Mouse (Mus musculus) lung, embryonic 15.5 days (tissue): ENCODE measurements around the gene Ablim1. TPM values are rescaled to one million over a fixed set of nuclear protein-coding genes. Genes with fewer than 3 reads are reported as not detected.

ENCODE experiments used
- ATAC-seq: fragments of 200-750 bp; cut with Nextera tagmentation; 2 replicates; pipeline ENCODE4 v1.8.0; 2017; ENCODE audit warnings: moderate number of reproducible peaks, borderline replicate concordance; ENCODE audit not compliant: low FRiP score, low TSS enrichment; ENCODE audit errors: extremely low read depth
- H3K27ac ChIP-seq: fragments of 300-500 bp; sonication (generic); 2 replicates; pipeline ENCODE4 v1.5.1; 2015; ENCODE audit warnings: moderate library complexity, mild to moderate bottlenecking, inconsistent platforms
- H3K27me3 ChIP-seq: fragments of 300-500 bp; sonication (generic); 2 replicates; pipeline ENCODE4 v1.6.1; 2015; ENCODE audit warnings: inconsistent platforms
- H3K36me3 ChIP-seq: fragments of 300-500 bp; sonication (generic); 2 replicates; pipeline ENCODE4 v1.6.1; 2015; ENCODE audit warnings: inconsistent platforms
- H3K4me1 ChIP-seq: fragments of 300-500 bp; sonication (generic); 2 replicates; pipeline ENCODE4 v1.6.1; 2015; ENCODE audit warnings: inconsistent platforms
- H3K4me2 ChIP-seq: fragments of 300-500 bp; sonication (generic); 2 replicates; pipeline ENCODE4 v1.6.1; 2015; ENCODE audit warnings: inconsistent platforms, mild to moderate bottlenecking, moderate library complexity
- H3K4me3 ChIP-seq: fragments of 300-500 bp; sonication (generic); 2 replicates; pipeline ENCODE4 v1.5.1; 2015; ENCODE audit warnings: mild to moderate bottlenecking, inconsistent platforms
- H3K9ac ChIP-seq: fragments of 300-500 bp; sonication (generic); 2 replicates; pipeline ENCODE4 v1.6.1; 2015; ENCODE audit warnings: inconsistent platforms
- H3K9me3 ChIP-seq: fragments of 300-500 bp; sonication (generic); 2 replicates; pipeline ENCODE4 v1.6.1; 2016; ENCODE audit warnings: inconsistent platforms
- WGBS: fragments of 180-500 bp; shearing (Covaris S2); methylation state at CpG from one replicate; pipeline ENCODE4 v1.1.7; 2015; 5-methylcytosine and 5-hydroxymethylcytosine counted together
- polyA plus RNA-seq: library from polyadenylated mRNA; unstranded; fragments of >200 nt; fragmentation: Nextera tagmentation; extraction: Ambion mirVana; gene quantifications from 2 replicates; pipeline ENCODE4 v1.2.1, GENCODE M21; 2015

Gene Ablim1
- polyA plus RNA-seq, 1 experiment from 2014 or later: 48.2 TPM

- 80% methylated on average over 2 of the region's 2 CpGs for WGBS
- no peak overlapping the region for H3K27ac ChIP-seq
- no peaks in the 10 kb centered on the region for H3K9me3 ChIP-seq
- ATAC-seq: no peak
- no peaks in the 10 kb centered on the region for H3K36me3 ChIP-seq
- H3K27me3 ChIP-seq: no peaks in the 10 kb centered on the region
- no peak overlapping the region for H3K9ac ChIP-seq
- no peak overlapping the region for H3K4me3 ChIP-seq
- H3K4me1 ChIP-seq: peaks cover 27% of the 10 kb centered on the region
- H3K4me2 ChIP-seq: no peak overlapping the region
These were observed 78.8 kb downstream of the Ablim1 start for GRCm38 (mm10) chr19:57235931-57236330.

- Histone ChIP-seq H3K27ac (no peak overlapping the region), H3K9me3 (no peaks in the 10 kb centered on the region), H3K27me3 (no peaks in the 10 kb centered on the region), H3K36me3 (no peaks in the 10 kb centered on the region), H3K4me3 (no peak overlapping the region), H3K4me1 (no peaks in the 10 kb centered on the region), H3K4me2 (no peak overlapping the region), H3K9ac (no peak overlapping the region)
- WGBS: 59% methylated on average over 4 of the region's 4 CpGs
- ATAC-seq: no peak
These were observed 83.7 kb downstream of the Ablim1 start for GRCm38 (mm10) chr19:57230996-57231395.

GRCm38 (mm10) chr19:57229161-57229560 lies 85.6 kb downstream of the Ablim1 start:
- no peaks in the 10 kb centered on the region for H3K36me3 ChIP-seq
- no peaks in the 10 kb centered on the region for H3K27me3 ChIP-seq
- H3K27ac ChIP-seq: no peak overlapping the region
- H3K9me3 ChIP-seq: no peaks in the 10 kb centered on the region
- WGBS: 81% methylated on average over 3 of the region's 3 CpGs
- no peak for ATAC-seq
- no peak overlapping the region for H3K4me3 ChIP-seq
- no peaks in the 10 kb centered on the region for H3K4me1 ChIP-seq
- H3K9ac ChIP-seq: no peak overlapping the region
- H3K4me2 ChIP-seq: no peak overlapping the region

GRCm38 (mm10) chr19:57228576-57228975 lies 86.1 kb downstream of the Ablim1 start:
- ATAC-seq: no peak
- Histone ChIP-seq H3K36me3 (no peaks in the 10 kb centered on the region), H3K27ac (no peak overlapping the region), H3K9me3 (no peaks in the 10 kb centered on the region), H3K9ac (no peak overlapping the region), H3K4me2 (no peak overlapping the region), H3K27me3 (no peaks in the 10 kb centered on the region), H3K4me3 (no peak overlapping the region), H3K4me1 (no peaks in the 10 kb centered on the region)
- WGBS: 84% methylated on average over 4 of the region's 4 CpGs

GRCm38 (mm10) chr19:57224390-57224789 lies 90.3 kb downstream of the Ablim1 start:
- H3K36me3 ChIP-seq: no peaks in the 10 kb centered on the region
- H3K4me1 ChIP-seq: 0 out of 2 replicates have a peak, but pooled peaks cover 4% of the 10 kb centered on the region
- H3K27me3 ChIP-seq: no peaks in the 10 kb centered on the region; the same call in 1 of the 2 replicates
- no peak overlapping the region for H3K4me2 ChIP-seq
- no peak overlapping the region for H3K4me3 ChIP-seq
- WGBS: 88% methylated on average over 5 of the region's 5 CpGs
- H3K9me3 ChIP-seq: no peaks in the 10 kb centered on the region
- H3K27ac ChIP-seq: no peak overlapping the region
- no peak overlapping the region for H3K9ac ChIP-seq
- ATAC-seq: no peak

- H3K27ac ChIP-seq: no peak overlapping the region
- H3K4me1 ChIP-seq: 0 out of 2 replicates have a peak, but pooled peaks cover 4% of the 10 kb centered on the region
- ATAC-seq: no peak
These were observed 91.0 kb downstream of the Ablim1 start for GRCm38 (mm10) chr19:57223686-57224085.

GRCm38 (mm10) chr19:57222657-57223056 lies 92.1 kb downstream of the Ablim1 start:
- 0 out of 2 replicates have a peak, but pooled peaks cover 4% of the 10 kb centered on the region for H3K4me1 ChIP-seq
- no peaks in the 10 kb centered on the region for H3K36me3 ChIP-seq
- no peak overlapping the region for H3K4me3 ChIP-seq
- H3K27ac ChIP-seq: no peak overlapping the region
- H3K27me3 ChIP-seq: no peaks in the 10 kb centered on the region; the same call in 1 of the 2 replicates
- no peak overlapping the region for H3K9ac ChIP-seq
- no peak for ATAC-seq
- 92% methylated on average over 6 of the region's 6 CpGs for WGBS
- H3K4me2 ChIP-seq: no peak overlapping the region
- H3K9me3 ChIP-seq: no peaks in the 10 kb centered on the region

More at GRCm38 (mm10) chr19:57223686-57224085, 91.0 kb downstream of the Ablim1 start:
- Histone ChIP-seq H3K9me3 (no peaks in the 10 kb centered on the region), H3K4me2 (no peak overlapping the region), H3K4me3 (no peak overlapping the region), H3K9ac (no peak overlapping the region), H3K36me3 (no peaks in the 10 kb centered on the region), H3K27me3 (no peaks in the 10 kb centered on the region; the same call in 1 of the 2 replicates)
- WGBS: 69% methylated on average over 3 of the region's 3 CpGs

- WGBS: 44% methylated on average over 7 of the region's 7 CpGs
- no peak for ATAC-seq
These were observed 93.0 kb downstream of the Ablim1 start for GRCm38 (mm10) chr19:57221684-57222235.

GRCm38 (mm10) chr19:57219758-57220157 lies 95.0 kb downstream of the Ablim1 start:
- no peak for ATAC-seq
- H3K4me2 ChIP-seq: no peak overlapping the region
- H3K4me1 ChIP-seq: 0 out of 2 replicates have a peak, but pooled peaks cover 4% of the 10 kb centered on the region
- no peaks in the 10 kb centered on the region for H3K9me3 ChIP-seq
- 64% methylated on average over 11 of the region's 11 CpGs for WGBS
- no peaks in the 10 kb centered on the region; the same call in 1 of the 2 replicates for H3K27me3 ChIP-seq
- H3K27ac ChIP-seq: no peak overlapping the region
- H3K9ac ChIP-seq: no peak overlapping the region
- no peaks in the 10 kb centered on the region for H3K36me3 ChIP-seq
- no peak overlapping the region for H3K4me3 ChIP-seq

More at GRCm38 (mm10) chr19:57221684-57222235, 93.0 kb downstream of the Ablim1 start:
- Histone ChIP-seq H3K4me2 (no peak overlapping the region), H3K9me3 (no peaks in the 10 kb centered on the region), H3K9ac (no peak overlapping the region), H3K4me1 (0 out of 2 replicates have a peak, but pooled peaks cover 4% of the 10 kb centered on the region), H3K36me3 (no peaks in the 10 kb centered on the region), H3K27me3 (no peaks in the 10 kb centered on the region; the same call in 1 of the 2 replicates), H3K4me3 (no peak overlapping the region), H3K27ac (no peak overlapping the region)

- Histone ChIP-seq H3K4me2 (no peak overlapping the region), H3K4me1 (0 out of 2 replicates have a peak, but pooled peaks cover 6% of the 10 kb centered on the region), H3K36me3 (no peaks in the 10 kb centered on the region), H3K27me3 (no peaks in the 10 kb centered on the region; the same call in 1 of the 2 replicates), H3K9me3 (no peaks in the 10 kb centered on the region), H3K27ac (no peak overlapping the region), H3K4me3 (no peak overlapping the region), H3K9ac (no peak overlapping the region)
- 58% methylated on average over 4 of the region's 4 CpGs for WGBS
- ATAC-seq: no peak
These were observed 97.6 kb downstream of the Ablim1 start for GRCm38 (mm10) chr19:57217161-57217560.

- Histone ChIP-seq H3K4me1 (0 out of 2 replicates have a peak, but pooled peaks cover 3% of the 10 kb centered on the region), H3K4me3 (no peak overlapping the region), H3K27ac (no peak overlapping the region), H3K9ac (no peak overlapping the region), H3K9me3 (no peaks in the 10 kb centered on the region), H3K36me3 (no peaks in the 10 kb centered on the region), H3K27me3 (no peaks in the 10 kb centered on the region; the same call in 1 of the 2 replicates), H3K4me2 (no peak overlapping the region)
- WGBS: 81% methylated on average over 8 of the region's 8 CpGs
- ATAC-seq: no peak
These were observed 99.2 kb downstream of the Ablim1 start for GRCm38 (mm10) chr19:57215527-57215926.

GRCm38 (mm10) chr19:57212406-57212805 lies 102.3 kb downstream of the Ablim1 start:
- Histone ChIP-seq H3K4me2 (no peak overlapping the region), H3K4me3 (no peak overlapping the region), H3K27ac (peak overlapping the region; percentile 60), H3K27me3 (no peaks in the 10 kb centered on the region), H3K4me1 (0 out of 2 replicates have a peak, but pooled peaks cover 3% of the 10 kb centered on the region), H3K9ac (no peak overlapping the region), H3K36me3 (no peaks in the 10 kb centered on the region), H3K9me3 (no peaks in the 10 kb centered on the region)
- ATAC-seq: no peak
- 61% methylated on average over 2 of the region's 2 CpGs for WGBS
